Mouse (Mus musculus): ENCODE measurements around the gene Mc1r. TPM values are rescaled to one million over a fixed set of nuclear protein-coding genes. Genes with fewer than 3 reads are reported as not detected.

The Mc1r gene
- polyA plus RNA-seq (2015; fragmentation: Nextera tagmentation; extraction: Ambion mirVana) = not detected in 2 replicates

DNA sequence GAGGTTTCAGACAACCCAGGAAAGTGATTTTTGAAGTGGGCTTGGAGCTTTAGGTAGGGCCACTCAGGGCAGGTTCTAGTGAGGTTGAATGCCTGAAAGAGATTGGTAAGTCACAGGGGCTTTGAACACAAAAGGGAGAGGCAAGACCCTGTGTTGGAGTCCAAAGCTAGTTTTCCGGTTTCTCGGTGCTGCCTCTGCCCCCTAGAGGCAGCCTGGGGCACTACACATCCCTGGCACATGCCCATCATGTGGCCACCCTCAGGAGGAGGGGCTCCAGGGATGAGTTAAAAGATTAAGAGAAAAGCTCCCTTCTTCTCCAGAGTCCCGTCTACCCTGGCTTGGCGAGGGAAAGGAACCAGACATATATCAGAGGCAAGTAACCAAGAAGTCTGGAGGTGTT is at the start of gene Mc1r:
Gene Mc1r, plus strand, starts transcription at position 322 of the 400 bp plus-strand sequence.

DNA sequence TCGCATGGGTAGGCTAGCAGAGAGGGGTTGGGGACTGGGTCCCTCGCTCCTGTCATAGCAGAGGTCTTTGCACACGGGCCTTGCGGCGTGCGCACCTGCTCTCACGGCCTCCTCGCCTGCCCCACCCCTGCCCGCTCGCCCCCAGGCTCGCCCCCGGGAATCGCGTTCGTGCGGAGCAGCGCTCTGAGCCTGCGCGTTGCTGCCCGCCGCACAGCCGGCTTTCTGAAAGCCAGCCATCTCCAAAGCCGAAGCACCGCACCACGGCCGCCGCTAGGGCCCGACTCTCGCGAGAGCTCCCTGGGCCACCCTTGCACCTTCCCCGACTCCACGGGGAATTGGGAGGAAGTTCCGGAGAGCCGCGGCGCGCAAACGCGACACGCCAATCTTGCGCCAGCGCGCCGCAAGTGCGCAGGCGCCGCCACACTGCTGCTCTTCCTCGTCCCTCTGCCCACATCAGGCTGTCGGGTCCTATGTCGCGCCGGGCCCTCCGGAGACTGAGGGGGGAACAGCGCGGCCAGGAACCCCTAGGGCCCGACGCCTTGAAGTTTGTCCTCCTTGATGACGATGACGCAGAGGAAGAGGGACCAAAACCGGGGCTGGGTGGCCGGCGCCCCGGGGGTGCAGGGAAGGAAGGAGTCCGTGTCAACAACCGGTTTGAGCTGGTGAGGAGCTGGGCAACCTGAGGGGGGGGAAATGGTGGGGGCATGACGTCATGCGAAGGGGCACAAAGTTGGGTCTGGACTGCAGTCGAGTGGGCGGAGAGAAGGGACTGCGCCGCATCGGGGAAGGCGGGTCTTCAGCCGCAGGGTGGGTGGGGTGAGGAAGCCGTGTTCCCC is 33.3 kb upstream of the Mc1r start, which contains the start of gene Tcf25:
Gene Tcf25, plus strand, starts transcription at position 351 of the 836 bp plus-strand sequence.

DNA sequence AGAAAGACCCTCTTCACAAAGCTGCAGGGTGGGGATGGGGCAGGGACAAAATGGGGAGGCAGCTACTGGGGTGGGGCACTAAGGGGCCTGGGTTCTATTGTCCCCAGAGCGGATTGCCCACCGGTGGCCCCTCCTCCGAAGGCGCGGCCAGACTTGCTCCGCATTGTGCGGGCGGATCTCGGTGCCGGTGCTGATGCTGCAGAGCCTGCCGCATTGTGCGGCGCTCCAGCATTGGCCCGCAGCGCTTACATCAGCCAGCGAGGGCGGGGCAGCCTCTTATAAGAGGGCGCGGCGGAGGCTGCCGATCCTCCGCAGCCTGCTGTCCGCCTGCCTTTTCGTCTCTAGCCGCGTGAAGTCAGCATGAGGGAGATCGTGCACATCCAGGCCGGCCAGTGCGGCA is 4.3 kb downstream of the Mc1r start, which contains the start of gene Tubb3:
Gene Tubb3, plus strand, starts transcription at position 179 of the 400 bp plus-strand sequence.

DNA sequence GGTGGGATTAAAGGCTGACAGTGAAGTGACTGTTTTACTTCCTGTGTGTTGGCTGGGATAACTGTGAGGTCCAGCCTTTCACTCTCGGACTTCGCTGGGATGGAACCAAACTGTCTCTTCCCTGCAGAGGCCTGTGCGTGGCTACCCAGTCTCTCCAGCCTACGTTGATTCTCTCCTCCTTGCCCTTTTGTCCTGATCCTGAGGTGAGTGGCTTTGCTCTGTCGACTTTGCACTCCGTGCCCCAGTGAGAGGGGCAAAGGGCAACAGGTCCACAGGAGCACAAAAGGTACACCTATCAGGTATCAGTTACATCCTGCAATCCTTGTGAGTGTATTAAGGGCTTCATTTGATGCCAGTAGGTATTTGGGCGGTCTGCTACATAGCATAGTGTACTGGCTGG is 16.5 kb downstream of the Mc1r start, which contains the start of gene Def8:
Gene Def8, plus strand, starts transcription at position 87 of the 400 bp plus-strand sequence.

Other genes with a start within 250 kb of the Mc1r start
- gene Sult5a1, start 248.8 kb upstream of the Mc1r start, polyA plus RNA-seq (2015; fragmentation: Nextera tagmentation; extraction: Ambion mirVana) = 13.2 and 13.3 TPM in 2 replicates
- gene Dpep1, start 220.9 kb upstream of the Mc1r start, polyA plus RNA-seq (2015; fragmentation: Nextera tagmentation; extraction: Ambion mirVana) = 14.2 and 14.8 TPM in 2 replicates
- 76.6 and 84.8 TPM in 2 replicates for gene Chmp1a, start 194.3 kb upstream of the Mc1r start, polyA plus RNA-seq (2015; fragmentation: Nextera tagmentation; extraction: Ambion mirVana)
- gene Spata33, start 194.3 kb upstream of the Mc1r start, polyA plus RNA-seq (2015; fragmentation: Nextera tagmentation; extraction: Ambion mirVana) = 1.2 and 1.4 TPM in 2 replicates
- 11.7 and 13.6 TPM in 2 replicates for gene Cdk10, start 182.3 kb upstream of the Mc1r start, polyA plus RNA-seq (2015; fragmentation: Nextera tagmentation; extraction: Ambion mirVana)
- 1.3 and 1.6 TPM in 2 replicates for gene Spata2l, start 170.9 kb upstream of the Mc1r start, polyA plus RNA-seq (2015; fragmentation: Nextera tagmentation; extraction: Ambion mirVana)
- gene Zfp276, start 152.9 kb upstream of the Mc1r start, polyA plus RNA-seq (2015; fragmentation: Nextera tagmentation; extraction: Ambion mirVana) = 8.6 and 9.3 TPM in 2 replicates
- gene Vps9d1, start 152.8 kb upstream of the Mc1r start, polyA plus RNA-seq (2015; fragmentation: Nextera tagmentation; extraction: Ambion mirVana) = 11.8 and 13.8 TPM in 2 replicates
- gene Fanca, start 88.5 kb upstream of the Mc1r start, polyA plus RNA-seq (2015; fragmentation: Nextera tagmentation; extraction: Ambion mirVana) = 3.5 and 4.5 TPM in 2 replicates
- gene Spire2, start 74.4 kb upstream of the Mc1r start, polyA plus RNA-seq (2015; fragmentation: Nextera tagmentation; extraction: Ambion mirVana) = 0.43 and 0.45 TPM in 2 replicates
- 124 and 137 TPM in 2 replicates for gene Tcf25, start 33.4 kb upstream of the Mc1r start, polyA plus RNA-seq (2015; fragmentation: Nextera tagmentation; extraction: Ambion mirVana)
- 0.19 and 0.33 TPM in 2 replicates for gene Tubb3, start 4.3 kb downstream of the Mc1r start, polyA plus RNA-seq (2015; fragmentation: Nextera tagmentation; extraction: Ambion mirVana)
- 15.8 and 18.1 TPM in 2 replicates for gene Def8, start 16.4 kb downstream of the Mc1r start, polyA plus RNA-seq (2015; fragmentation: Nextera tagmentation; extraction: Ambion mirVana)
- 26.0 and 29.9 TPM in 2 replicates for gene Afg3l1, start 70.8 kb downstream of the Mc1r start, polyA plus RNA-seq (2015; fragmentation: Nextera tagmentation; extraction: Ambion mirVana)
- 1.9 and 2.8 TPM in 2 replicates for gene Dbndd1, start 108.4 kb downstream of the Mc1r start, polyA plus RNA-seq (2015; fragmentation: Nextera tagmentation; extraction: Ambion mirVana)
- gene Gas8, start 111.7 kb downstream of the Mc1r start, polyA plus RNA-seq (2015; fragmentation: Nextera tagmentation; extraction: Ambion mirVana) = 8.4 and 9.6 TPM in 2 replicates
- 1.6 and 3.3 TPM in 2 replicates for gene Rhou, start 246.8 kb downstream of the Mc1r start, polyA plus RNA-seq (2015; fragmentation: Nextera tagmentation; extraction: Ambion mirVana)

Measured in skeletal muscle tissue, postnatal 0 days (tissue).